In the genomic region with DNA sequence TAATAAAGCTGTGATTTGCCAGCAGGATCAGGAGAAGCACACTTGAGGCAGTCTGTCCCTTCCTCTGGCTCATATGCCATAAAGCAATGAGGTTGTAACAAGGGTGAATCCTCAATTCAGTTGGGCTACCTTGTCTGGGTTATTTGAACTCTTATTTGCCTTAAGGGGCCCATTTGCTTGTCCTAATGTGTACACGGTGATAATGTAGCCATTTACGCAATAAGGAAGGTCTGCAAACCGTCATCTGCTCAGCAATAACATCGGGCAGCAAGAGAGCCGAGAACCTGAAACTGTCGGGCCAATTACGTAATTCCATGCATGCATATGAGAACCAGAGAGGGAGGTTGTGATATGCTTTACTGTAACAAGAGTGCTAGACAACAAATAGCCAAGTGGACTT, we compare ENCODE assay signal across 21 mouse cellular contexts.
A peak's percentile ranks its signal among the peaks of the same experiment; 100 is the strongest.
DNase-seq lines count a peak whose midpoint lies in the region; ATAC-seq and TF ChIP-seq lines count a peak whose summit lies in the region.
"Had no signal": no experiment of that assay in that cellular context is flagged by ENCODE, and none has a peak within 500 bp of the region (broad histone marks: within the 10 kb centered on the region; RNA-seq: fewer than 3 reads in every experiment).

No protein-coding gene starts in this region.

- no peak overlapping the region for H3K4me2 ChIP-seq in intestine, embryonic 15.5 days (replicated peaks)
- no peak overlapping the region for H3K4me2 ChIP-seq in intestine, postnatal 0 days (replicated peaks; ENCODE audit: low read depth)
- H3K4me2 ChIP-seq in intestine, embryonic 16.5 days (ENCODE audit: low read depth, low read length), result no peak overlapping the region
- H3K4me2 ChIP-seq: embryonic facial prominence, embryonic 12.5 days; forebrain, embryonic 13.5 days; forebrain, embryonic 15.5 days had no signal

- peak; percentile 36 for DNase-seq in fat pad, adult 2 months (ENCODE audit: extremely low read depth, low read depth, low spot score)
- DNase-seq in gonadal fat pad, adult 2 months (ENCODE audit: low read depth), result peak; percentile 10
- no peak for DNase-seq in layer of hippocampus, postnatal 36 days
- no peak for DNase-seq in right cerebral cortex, postnatal 36 days (ENCODE audit: low spot score in 2 of 2)
- DNase-seq: adrenal gland, adult 2 months; adrenal gland, postnatal 10 days; adrenal gland, postnatal 25 days; cerebellum, adult 11-12 months; cerebellum, adult 2 months; cerebellum, adult 9-10 months; cerebellum, postnatal 10 days; cerebellum, postnatal 25 days; forebrain, postnatal 0 days had no signal

- H3K4me1 ChIP-seq in intestine, embryonic 15.5 days (replicated peaks), result no peaks in the 10 kb centered on the region; the same call in 1 of the 2 replicates
- no peaks in the 10 kb centered on the region for H3K4me1 ChIP-seq in intestine, postnatal 0 days (replicated peaks; ENCODE audit: control insufficient read depth, insufficient read depth, low read length)
- H3K4me1 ChIP-seq in intestine, embryonic 16.5 days (ENCODE audit: control insufficient read depth, insufficient read depth, low read length), result no peaks in the 10 kb centered on the region

- H3K36me3 ChIP-seq in intestine, embryonic 15.5 days, result no peaks in the 10 kb centered on the region
- no peaks in the 10 kb centered on the region for H3K36me3 ChIP-seq in intestine, postnatal 0 days (ENCODE audit: control insufficient read depth, insufficient read depth)
- H3K36me3 ChIP-seq in intestine, embryonic 16.5 days (ENCODE audit: control insufficient read depth, insufficient read depth, low read length), result no peaks in the 10 kb centered on the region
- H3K36me3 ChIP-seq: embryonic facial prominence, embryonic 10.5 days; embryonic facial prominence, embryonic 12.5 days; forebrain, embryonic 10.5 days; forebrain, embryonic 15.5 days had no signal

- no peak overlapping the region for H3K9ac ChIP-seq in intestine, embryonic 15.5 days
- H3K9ac ChIP-seq in intestine, postnatal 0 days (ENCODE audit: low read depth, low read length), result no peak overlapping the region
- no peak overlapping the region for H3K9ac ChIP-seq in intestine, embryonic 16.5 days (ENCODE audit: low read depth, low read length)
- H3K9ac ChIP-seq: embryonic facial prominence, embryonic 12.5 days; forebrain, embryonic 13.5 days; forebrain, embryonic 15.5 days; forebrain, postnatal 0 days had no signal

- H3K27me3 ChIP-seq in intestine, embryonic 15.5 days (replicated peaks), result no peaks in the 10 kb centered on the region
- H3K27me3 ChIP-seq in intestine, postnatal 0 days (replicated peaks; ENCODE audit: control insufficient read depth, insufficient read depth, low read length), result no peaks in the 10 kb centered on the region
- H3K27me3 ChIP-seq in intestine, embryonic 16.5 days (replicated peaks; ENCODE audit: control insufficient read depth, insufficient read depth, low read length), result no peaks in the 10 kb centered on the region
- H3K27me3 ChIP-seq: embryonic facial prominence, embryonic 12.5 days; forebrain, embryonic 13.5 days; forebrain, embryonic 15.5 days had no signal

- TF ChIP-seq CTCF in intestine, postnatal 0 days (IDR thresholded peaks at IDR 0.05; ENCODE audit: low read depth), result no peak

- no peak overlapping the region for H3K27ac ChIP-seq in intestine, embryonic 15.5 days
- no peak overlapping the region for H3K27ac ChIP-seq in intestine, postnatal 0 days (ENCODE audit: low read depth, low read length)
- H3K27ac ChIP-seq in intestine, embryonic 16.5 days (ENCODE audit: low read length), result no peak overlapping the region
- H3K27ac ChIP-seq: embryonic facial prominence, embryonic 10.5 days; embryonic facial prominence, embryonic 12.5 days; forebrain, embryonic 10.5 days; forebrain, embryonic 13.5 days; forebrain, embryonic 15.5 days had no signal

- no peak overlapping the region for H3K4me3 ChIP-seq in intestine, embryonic 15.5 days (replicated peaks)
- no peak overlapping the region for H3K4me3 ChIP-seq in intestine, postnatal 0 days (ENCODE audit: low read depth, low read length)
- H3K4me3 ChIP-seq in intestine, embryonic 16.5 days (ENCODE audit: low read length), result no peak overlapping the region
- H3K4me3 ChIP-seq: embryonic facial prominence, embryonic 10.5 days; embryonic facial prominence, embryonic 12.5 days; forebrain, embryonic 10.5 days; forebrain, embryonic 13.5 days; forebrain, embryonic 15.5 days had no signal

- ATAC-seq in intestine, embryonic 15.5 days, result peak; percentile 69; the same call in 1 of the 2 replicates
- no peak for ATAC-seq in intestine, postnatal 0 days
- ATAC-seq in intestine, embryonic 16.5 days, result peak; percentile 66
- ATAC-seq: forebrain, embryonic 13.5 days; forebrain, embryonic 15.5 days; forebrain, postnatal 0 days had no signal

- H3K9me3 ChIP-seq in intestine, embryonic 15.5 days, result no peaks in the 10 kb centered on the region
- no peaks in the 10 kb centered on the region for H3K9me3 ChIP-seq in intestine, postnatal 0 days (ENCODE audit: control insufficient read depth)
- H3K9me3 ChIP-seq in intestine, embryonic 16.5 days (ENCODE audit: control insufficient read depth, low read length), result no peaks in the 10 kb centered on the region
- H3K9me3 ChIP-seq: embryonic facial prominence, embryonic 10.5 days; embryonic facial prominence, embryonic 12.5 days; forebrain, embryonic 10.5 days; forebrain, embryonic 13.5 days; forebrain, embryonic 15.5 days had no signal

- 35% methylated on average over 7 of the region's 7 CpGs for WGBS in intestine, embryonic 15.5 days
- WGBS in intestine, postnatal 0 days, result 29% methylated on average over 7 of the region's 7 CpGs
- WGBS in intestine, embryonic 16.5 days, result 33% methylated on average over 7 of the region's 7 CpGs

Comparison
In these comparisons a context has a peak if more than half of its experiments do, and no peak if none do; other contexts are left out.
1. DNase-seq: peak in fat pad, adult 2 months (single experiment) and gonadal fat pad, adult 2 months (single experiment); none in layer of hippocampus, postnatal 36 days (0 of 2) and right cerebral cortex, postnatal 36 days (0 of 2).